Mouse (Mus musculus) testis, adult 2 months (tissue): ENCODE data around the gene Mrps34.

Experiments
- CTCF ChIP-seq: fragments of 200-500 bp; IDR thresholded peaks from 2 replicates; pipeline ENCODE4 v1.5.1; 2012; ENCODE audit warnings: low read depth, mild to moderate bottlenecking, inconsistent platforms, low read length, moderate library complexity; ENCODE audit not compliant: control insufficient read depth, insufficient read depth, insufficient replicate concordance
- POLR2A ChIP-seq: fragments of 200-500 bp; IDR thresholded peaks from 2 replicates; pipeline ENCODE4 v1.6.1; 2012; ENCODE audit warnings: low read depth, mild to moderate bottlenecking, inconsistent platforms, low read length, moderate library complexity; ENCODE audit not compliant: control insufficient read depth

- TF ChIP-seq POLR2A (no peak), CTCF (no peak)
These were observed 39.0 kb upstream of the Mrps34 start for GRCm38 (mm10) chr17:24855838-24856464.
